Mouse (Mus musculus) kidney, postnatal 0 days (tissue): Measurements from ENCODE around the gene Ppp1r3e. TPM values are rescaled to one million over a fixed set of nuclear protein-coding genes. Genes with fewer than 3 reads are reported as not detected.

Experiments used
- ATAC-seq: fragments of 200-750 bp; cut with Nextera tagmentation; replicated peaks from 2 replicates; pipeline ENCODE4 v1.8.0; 2017; ENCODE audit warnings: low read depth, moderate number of reproducible peaks, moderate TSS enrichment, moderate library complexity; ENCODE audit not compliant: low FRiP score
- DNase-seq: peaks from one replicate; pipeline ENCODE4 v3.0.0-alpha.2; 2016; ENCODE audit warnings: low spot score
- H3K27ac ChIP-seq: fragments of 300-500 bp; sonication (generic); 2 replicates; pipeline ENCODE4 v1.5.1; 2014; ENCODE audit warnings: mild to moderate bottlenecking
- H3K27me3 ChIP-seq: fragments of 300-500 bp; sonication (generic); 2 replicates; pipeline ENCODE4 v1.6.1; 2014; ENCODE audit warnings: low read length, mixed read lengths; ENCODE audit not compliant: insufficient read depth
- H3K36me3 ChIP-seq: fragments of 300-500 bp; sonication (generic); 2 replicates; pipeline ENCODE4 v1.6.1; 2014; ENCODE audit warnings: low read length, mixed read lengths; ENCODE audit not compliant: insufficient read depth
- H3K4me1 ChIP-seq: fragments of 300-500 bp; sonication (generic); replicated peaks from 2 replicates; pipeline ENCODE4 v1.6.1; 2014; ENCODE audit warnings: antibody characterized with exemption, low read length, mixed read lengths; ENCODE audit not compliant: insufficient read depth
- H3K4me2 ChIP-seq: fragments of 300-500 bp; sonication (generic); 2 replicates; pipeline ENCODE4 v1.6.1; 2014; ENCODE audit warnings: mild to moderate bottlenecking, low read length, moderate library complexity, mixed read lengths
- H3K4me3 ChIP-seq: fragments of 300-500 bp; sonication (generic); replicated peaks from 2 replicates; pipeline ENCODE4 v1.5.1; 2014; ENCODE audit warnings: low read depth, low read length
- H3K9ac ChIP-seq: fragments of 300-500 bp; sonication (generic); 2 replicates; pipeline ENCODE4 v1.6.1; 2014; ENCODE audit warnings: low read depth, low read length
- H3K9me3 ChIP-seq: fragments of 300-500 bp; sonication (generic); replicated peaks from 2 replicates; pipeline ENCODE4 v1.6.1; 2016; ENCODE audit warnings: low read length, inconsistent platforms, mixed read lengths
- CTCF ChIP-seq: IDR thresholded peaks from 2 replicates; pipeline ENCODE4 v1.5.1; 2016; ENCODE audit warnings: antibody characterized with exemption, low read depth, mild to moderate bottlenecking, moderate library complexity
- WGBS: fragments of 180-500 bp; shearing (Covaris S2); extraction: QIAGEN DNeasy Blood & Tissue Kit; methylation state at CpG from one replicate; pipeline ENCODE4 v1.1.7; 2014; 5-methylcytosine and 5-hydroxymethylcytosine counted together
- polyA plus RNA-seq: library from polyadenylated mRNA; unstranded; fragments of >200 nt; fragmentation: Nextera tagmentation; extraction: Ambion mirVana; gene quantifications from 2 replicates; pipeline ENCODE4 v1.2.1, GENCODE M21; 2015

Ppp1r3e gene
- polyA plus RNA-seq, 1 experiment from 2014 or later: 4.2 TPM

GRCm38 (mm10) chr14:54883154-54884021, 6.0 kb upstream of the Ppp1r3e start, which contains the start of the genes Bcl2l2 and Gm20521:
Bcl2l2 (plus strand) TSS chr14:54883377.
Gm20521 (plus strand) TSS chr14:54883441.
- Histone ChIP-seq H3K9ac (peak within 1 kb of the TSS; percentile 84), H3K27me3 (no peaks in the 10 kb centered on the region)
- ATAC-seq: peak; percentile 91

GRCm38 (mm10) chr14:54876539-54877047, 757 bp downstream of the Ppp1r3e start:
- H3K4me2 ChIP-seq: peak overlapping the region; percentile 99
- no peaks in the 10 kb centered on the region; the same call in 1 of the 2 replicates for H3K4me1 ChIP-seq
- peak overlapping the region; percentile 59 for H3K4me3 ChIP-seq
- no peaks in the 10 kb centered on the region for H3K36me3 ChIP-seq
- DNase-seq (peak; percentile 88), ATAC-seq (peak; percentile 90)
- peak overlapping the region; percentile 87 for H3K9ac ChIP-seq
- WGBS: under 1% methylated on average over 63 of the region's 72 CpGs
- no peaks in the 10 kb centered on the region for H3K9me3 ChIP-seq
- peak overlapping the region; percentile 79 for H3K27ac ChIP-seq
- no peak for TF ChIP-seq CTCF
- H3K27me3 ChIP-seq: no peaks in the 10 kb centered on the region

More at GRCm38 (mm10) chr14:54883154-54884021, 6.0 kb upstream of the Ppp1r3e start, which contains the start of the genes Bcl2l2 and Gm20521:
- TF ChIP-seq CTCF: no peak
- H3K4me3 ChIP-seq: peak within 1 kb of the TSS; percentile 69
- H3K27ac ChIP-seq: peak within 1 kb of the TSS; percentile 96
- H3K4me1 ChIP-seq: peaks cover 11% of the 10 kb centered on the region
- peak within 1 kb of the TSS; percentile 83 for H3K4me2 ChIP-seq
- H3K36me3 ChIP-seq: no peaks in the 10 kb centered on the region
- under 1% methylated on average over 27 of the region's 27 CpGs for WGBS
- H3K9me3 ChIP-seq: no peaks in the 10 kb centered on the region
- peak; percentile 93 for DNase-seq

- DNase-seq (peak; percentile 77), ATAC-seq (peak; percentile 53)
- peak overlapping the region; percentile 87 for H3K9ac ChIP-seq
- H3K27me3 ChIP-seq: no peaks in the 10 kb centered on the region
- H3K4me2 ChIP-seq: peak overlapping the region; percentile 99
- H3K4me1 ChIP-seq: no peaks in the 10 kb centered on the region; the same call in 1 of the 2 replicates
- peak overlapping the region; percentile 79 for H3K27ac ChIP-seq
- H3K36me3 ChIP-seq: no peaks in the 10 kb centered on the region
- 2% methylated on average over 36 of the region's 36 CpGs for WGBS
- TF ChIP-seq CTCF: no peak
- no peaks in the 10 kb centered on the region for H3K9me3 ChIP-seq
- H3K4me3 ChIP-seq: peak overlapping the region; percentile 59
These were observed 1.4 kb downstream of the Ppp1r3e start for GRCm38 (mm10) chr14:54875844-54876538.

- no peaks in the 10 kb centered on the region; the same call in 1 of the 2 replicates for H3K4me1 ChIP-seq
- 93% methylated on average over 3 of the region's 3 CpGs for WGBS
- H3K9me3 ChIP-seq: no peaks in the 10 kb centered on the region
- no peaks in the 10 kb centered on the region for H3K36me3 ChIP-seq
- no peak overlapping the region for H3K4me3 ChIP-seq
- no peaks in the 10 kb centered on the region for H3K27me3 ChIP-seq
- no peak overlapping the region for H3K9ac ChIP-seq
- TF ChIP-seq CTCF: no peak
- DNase-seq (no peak), ATAC-seq (no peak)
- H3K4me2 ChIP-seq: no peak overlapping the region
- H3K27ac ChIP-seq: no peak overlapping the region
These were observed 3.2 kb downstream of the Ppp1r3e start for GRCm38 (mm10) chr14:54874165-54874564.

GRCm38 (mm10) chr14:54870861-54871260, 6.5 kb downstream of the Ppp1r3e start, which contains the start of gene Homez:
Homez (minus strand) TSS chr14:54870961.
- Histone ChIP-seq H3K4me1 (no peaks in the 10 kb centered on the region), H3K27me3 (no peaks in the 10 kb centered on the region), H3K9ac (no peak within 1 kb of the TSS), H3K4me2 (no peak within 1 kb of the TSS), H3K36me3 (no peaks in the 10 kb centered on the region), H3K9me3 (no peaks in the 10 kb centered on the region), H3K4me3 (no peak within 1 kb of the TSS), H3K27ac (no peak within 1 kb of the TSS)
- no peak for TF ChIP-seq CTCF
- 85% methylated on average over 5 of the region's 5 CpGs for WGBS
- no peak for DNase-seq
- no peak for ATAC-seq

- no peaks in the 10 kb centered on the region for H3K36me3 ChIP-seq
- DNase-seq (no peak), ATAC-seq (no peak)
- no peaks in the 10 kb centered on the region for H3K27me3 ChIP-seq
- H3K9me3 ChIP-seq: no peaks in the 10 kb centered on the region
- no peak overlapping the region for H3K4me3 ChIP-seq
- H3K4me2 ChIP-seq: no peak overlapping the region
- WGBS: 81% methylated on average over 4 of the region's 4 CpGs
- TF ChIP-seq CTCF: no peak
- no peak overlapping the region for H3K27ac ChIP-seq
- no peaks in the 10 kb centered on the region for H3K4me1 ChIP-seq
- H3K9ac ChIP-seq: no peak overlapping the region
These were observed 9.3 kb downstream of the Ppp1r3e start for GRCm38 (mm10) chr14:54868026-54868425.
